Mouse (Mus musculus) kidney, embryonic 16.5 days (tissue): ENCODE data around the gene Ncoa5. TPM values are rescaled to one million over a fixed set of nuclear protein-coding genes. Genes with fewer than 3 reads are reported as not detected.

ENCODE experiments used
- ATAC-seq: fragments of 200-750 bp; cut with Nextera tagmentation; 2 replicates; pipeline ENCODE4 v1.8.0; 2017; ENCODE audit warnings: moderate TSS enrichment; ENCODE audit not compliant: low FRiP score, low TSS enrichment
- H3K27ac ChIP-seq: fragments of 300-500 bp; sonication (generic); 2 replicates; pipeline ENCODE4 v1.5.1; 2014; ENCODE audit warnings: low read length
- H3K27me3 ChIP-seq: fragments of 300-500 bp; sonication (generic); 2 replicates; pipeline ENCODE4 v1.6.1; 2014; ENCODE audit warnings: low read length, control low read depth, mixed read lengths; ENCODE audit not compliant: insufficient read depth
- H3K36me3 ChIP-seq: fragments of 300-500 bp; sonication (generic); 2 replicates; pipeline ENCODE4 v1.6.1; 2014; ENCODE audit warnings: low read length, control low read depth, mixed read lengths; ENCODE audit not compliant: insufficient read depth
- H3K4me1 ChIP-seq: fragments of 300-500 bp; sonication (generic); 2 replicates; pipeline ENCODE4 v1.6.1; 2014; ENCODE audit warnings: low read length, control low read depth, mixed read lengths; ENCODE audit not compliant: insufficient read depth
- H3K4me2 ChIP-seq: fragments of 300-500 bp; sonication (generic); replicated peaks from 2 replicates; pipeline ENCODE4 v1.6.1; 2014; ENCODE audit warnings: low read depth, low read length
- H3K4me3 ChIP-seq: fragments of 300-500 bp; sonication (generic); 2 replicates; pipeline ENCODE4 v1.5.1; 2014; ENCODE audit warnings: mild to moderate bottlenecking, low read length
- H3K9ac ChIP-seq: fragments of 300-500 bp; sonication (generic); replicated peaks from 2 replicates; pipeline ENCODE4 v1.6.1; 2014; ENCODE audit warnings: low read length
- H3K9me3 ChIP-seq: fragments of 300-500 bp; sonication (generic); 2 replicates; pipeline ENCODE4 v1.6.1; 2016; ENCODE audit warnings: low read length, control low read depth
- WGBS: fragments of 180-500 bp; shearing (Covaris S2); extraction: QIAGEN DNeasy Blood & Tissue Kit; methylation state at CpG from one replicate; pipeline ENCODE4 v1.1.7; 2014; 5-methylcytosine and 5-hydroxymethylcytosine counted together
- polyA plus RNA-seq: library from polyadenylated mRNA; unstranded; fragments of >200 nt; fragmentation: Nextera tagmentation; extraction: Ambion mirVana; gene quantifications from 2 replicates; pipeline ENCODE4 v1.2.1, GENCODE M21; 2015

Gene Ncoa5
- polyA plus RNA-seq, 1 experiment from 2014 or later = 69.8 TPM

GRCm38 (mm10) chr2:165051566-165051965 lies 16.9 kb upstream of the Ncoa5 start:
- H3K27ac ChIP-seq = no peak overlapping the region
- no peak overlapping the region for H3K9ac ChIP-seq
- WGBS = 56% methylated on average over 11 of the region's 11 CpGs
- no peak for ATAC-seq
- H3K9me3 ChIP-seq = no peaks in the 10 kb centered on the region
- no peak overlapping the region for H3K4me2 ChIP-seq
- H3K4me1 ChIP-seq = peaks cover 6% of the 10 kb centered on the region
- H3K36me3 ChIP-seq = no peaks in the 10 kb centered on the region
- no peak overlapping the region for H3K4me3 ChIP-seq
- peaks cover 5% of the 10 kb centered on the region; the same call in 1 of the 2 replicates for H3K27me3 ChIP-seq

- 80% methylated on average over 18 of the region's 18 CpGs for WGBS
- H3K4me1 ChIP-seq = peaks cover under 1% of the 10 kb centered on the region
- H3K4me3 ChIP-seq = no peak overlapping the region
- no peak overlapping the region for H3K4me2 ChIP-seq
- no peak for ATAC-seq
- H3K9me3 ChIP-seq = no peaks in the 10 kb centered on the region
- 0 out of 2 replicates have a peak, but pooled peaks cover 3% of the 10 kb centered on the region for H3K27me3 ChIP-seq
- H3K9ac ChIP-seq = no peak overlapping the region
- no peaks in the 10 kb centered on the region for H3K36me3 ChIP-seq
- H3K27ac ChIP-seq = no peak overlapping the region
Observed at GRCm38 (mm10) chr2:165050826-165051548, 16.3 kb upstream of the Ncoa5 start.

- Histone ChIP-seq H3K27me3 (0 out of 2 replicates have a peak, but pooled peaks cover 3% of the 10 kb centered on the region), H3K27ac (no peak overlapping the region), H3K36me3 (no peaks in the 10 kb centered on the region), H3K4me1 (no peaks in the 10 kb centered on the region), H3K4me2 (no peak overlapping the region), H3K4me3 (no peak overlapping the region), H3K9ac (no peak overlapping the region), H3K9me3 (no peaks in the 10 kb centered on the region)
- WGBS = 62% methylated on average over 5 of the region's 5 CpGs
- no peak for ATAC-seq
Observed at GRCm38 (mm10) chr2:165049044-165049443, 14.4 kb upstream of the Ncoa5 start.

DNA sequence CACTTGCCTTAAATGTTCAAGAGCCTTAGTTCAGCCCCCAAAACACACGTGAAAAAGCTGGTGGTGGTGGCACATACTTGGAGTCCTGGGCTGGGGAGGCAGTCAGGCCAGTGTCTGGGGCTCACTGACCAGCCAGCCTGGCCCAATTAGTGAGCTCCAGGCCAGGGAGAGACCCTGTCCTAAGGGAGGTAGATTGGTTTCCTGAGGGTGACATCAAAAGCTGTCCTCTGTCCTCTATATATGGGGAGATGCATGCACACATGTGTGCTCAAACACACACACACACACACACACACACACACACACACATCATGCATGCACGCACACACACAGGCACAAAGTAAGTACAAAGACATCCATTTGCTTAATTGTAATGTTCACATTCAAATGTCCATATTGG lies 9.1 kb upstream of the Ncoa5 start:
- Histone ChIP-seq H3K9ac (no peak overlapping the region), H3K27me3 (no peaks in the 10 kb centered on the region; the same call in 1 of the 2 replicates), H3K9me3 (no peaks in the 10 kb centered on the region), H3K27ac (no peak overlapping the region), H3K4me2 (no peak overlapping the region), H3K36me3 (no peaks in the 10 kb centered on the region), H3K4me1 (no peaks in the 10 kb centered on the region), H3K4me3 (no peak overlapping the region)
- 54% methylated on average over 2 of the region's 2 CpGs for WGBS
- no peak for ATAC-seq

DNA sequence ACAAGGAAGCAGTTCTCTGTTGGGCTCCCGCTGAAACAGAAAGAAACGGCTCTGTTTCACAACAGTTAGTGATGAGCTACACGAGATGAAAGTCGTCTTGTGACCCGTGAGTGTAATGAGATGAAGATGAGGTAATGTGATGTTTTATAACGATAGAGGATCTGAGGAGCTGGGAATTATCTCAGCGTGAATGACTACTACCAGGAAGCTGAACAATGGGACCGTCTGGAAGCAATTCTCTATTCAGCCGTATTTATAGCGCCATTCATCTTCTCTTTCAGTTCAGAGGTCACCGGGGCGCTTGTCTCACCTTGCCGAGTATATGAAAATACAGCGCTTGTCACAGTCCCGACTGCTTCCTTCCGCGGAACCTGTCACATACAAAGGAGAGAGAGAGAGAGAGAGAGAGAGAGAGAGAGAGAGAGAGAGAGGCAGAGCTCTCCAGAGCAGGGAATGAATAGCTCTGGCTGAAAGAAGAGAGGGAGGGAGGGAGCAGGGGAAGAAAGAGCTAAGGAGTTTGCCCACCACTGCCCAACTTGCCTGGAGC lies 8.5 kb upstream of the Ncoa5 start:
- no peaks in the 10 kb centered on the region for H3K9me3 ChIP-seq
- H3K4me2 ChIP-seq = peak overlapping the region; percentile 26; the same call in 1 of the 2 replicates
- no peak overlapping the region for H3K4me3 ChIP-seq
- no peaks in the 10 kb centered on the region for H3K4me1 ChIP-seq
- 5% methylated on average over 17 of the region's 17 CpGs for WGBS
- H3K27ac ChIP-seq = no peak overlapping the region
- H3K27me3 ChIP-seq = no peaks in the 10 kb centered on the region; the same call in 1 of the 2 replicates
- no peak for ATAC-seq
- H3K9ac ChIP-seq = no peak overlapping the region
- no peaks in the 10 kb centered on the region for H3K36me3 ChIP-seq

DNA sequence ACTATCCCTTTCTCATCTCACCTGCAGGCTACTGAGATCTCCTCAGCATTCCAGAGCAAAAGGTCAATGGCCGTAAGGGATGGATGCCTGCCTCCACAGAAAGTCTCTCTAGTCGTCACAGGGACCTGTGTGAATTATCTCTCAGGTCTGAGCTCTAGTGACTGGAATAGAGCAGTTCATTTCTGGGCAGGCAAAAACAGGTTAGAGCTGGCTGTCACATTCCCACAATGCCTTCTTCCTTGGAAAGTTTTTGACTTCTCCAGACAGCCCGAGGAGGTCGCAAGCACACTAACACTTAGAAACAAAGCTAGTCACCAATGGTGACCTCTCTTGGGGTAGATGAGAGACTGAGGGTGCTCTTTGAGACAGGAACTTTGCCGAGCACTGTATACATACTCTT lies 7.5 kb upstream of the Ncoa5 start:
- no peaks in the 10 kb centered on the region for H3K4me1 ChIP-seq
- no peaks in the 10 kb centered on the region for H3K9me3 ChIP-seq
- no peak overlapping the region for H3K4me3 ChIP-seq
- no peaks in the 10 kb centered on the region; the same call in 1 of the 2 replicates for H3K27me3 ChIP-seq
- no peak overlapping the region for H3K9ac ChIP-seq
- no peak for ATAC-seq
- no peak overlapping the region for H3K4me2 ChIP-seq
- 64% methylated on average over 5 of the region's 5 CpGs for whole genome bisulfite sequencing
- H3K36me3 ChIP-seq = no peaks in the 10 kb centered on the region
- no peak overlapping the region for H3K27ac ChIP-seq

DNA sequence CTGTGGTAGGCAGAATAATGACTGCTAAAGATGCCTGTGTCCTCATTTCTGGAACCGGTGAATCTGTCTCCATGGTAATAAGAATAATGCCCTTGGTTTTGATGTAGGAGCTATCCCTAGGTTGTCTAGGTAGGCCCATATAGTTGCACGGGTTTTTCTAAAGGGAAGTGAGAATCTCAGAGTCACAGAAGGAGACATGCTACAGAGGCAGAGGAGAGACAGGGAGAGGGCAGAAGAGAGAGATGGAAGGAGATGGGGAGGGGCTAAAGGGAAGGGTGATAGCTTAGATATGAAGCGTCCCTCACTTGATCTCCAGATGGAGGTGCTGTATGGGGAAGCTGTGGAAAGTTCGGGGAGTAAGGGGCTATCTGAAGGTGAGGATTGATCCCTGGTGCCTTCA lies 2.7 kb upstream of the Ncoa5 start:
- H3K4me1 ChIP-seq = peaks cover 18% of the 10 kb centered on the region
- no peaks in the 10 kb centered on the region for H3K9me3 ChIP-seq
- no peak overlapping the region for H3K4me2 ChIP-seq
- H3K27ac ChIP-seq = no peak overlapping the region
- H3K27me3 ChIP-seq = no peaks in the 10 kb centered on the region; the same call in 1 of the 2 replicates
- WGBS = 70% methylated on average over 4 of the region's 4 CpGs
- no peak for ATAC-seq
- no peak overlapping the region for H3K4me3 ChIP-seq
- no peaks in the 10 kb centered on the region for H3K36me3 ChIP-seq
- no peak overlapping the region for H3K9ac ChIP-seq

DNA sequence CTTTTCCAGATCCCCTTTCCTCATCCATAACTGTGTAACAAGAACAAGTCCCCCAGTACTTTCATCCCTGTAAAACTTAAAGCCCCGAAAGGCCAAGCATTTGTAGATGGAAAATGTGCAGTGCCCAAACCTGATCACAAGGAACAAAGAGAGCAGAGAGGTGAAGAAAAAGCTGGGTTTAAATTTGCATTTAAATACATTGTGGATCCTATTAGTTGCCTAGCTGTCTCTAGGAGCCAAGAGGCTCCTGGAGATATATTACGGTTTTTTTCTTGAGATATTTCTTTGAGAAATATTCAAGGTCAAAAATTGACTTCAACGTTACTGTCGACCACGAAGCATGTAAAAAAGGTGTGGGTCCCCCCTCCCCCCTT lies 378 bp upstream of the Ncoa5 start:
- 47% methylated on average over 5 of the region's 5 CpGs for WGBS
- Histone ChIP-seq H3K9me3 (no peaks in the 10 kb centered on the region), H3K9ac (peak overlapping the region; percentile 57; the same call in 1 of the 2 replicates), H3K27me3 (no peaks in the 10 kb centered on the region), H3K4me2 (peak overlapping the region; percentile 58), H3K4me1 (peaks cover 22% of the 10 kb centered on the region), H3K27ac (no peak overlapping the region), H3K4me3 (peak overlapping the region; percentile 87), H3K36me3 (no peaks in the 10 kb centered on the region)
- ATAC-seq = no peak

GRCm38 (mm10) chr2:165033306-165033705 lies 1.4 kb downstream of the Ncoa5 start:
- H3K9me3 ChIP-seq = no peaks in the 10 kb centered on the region
- no peaks in the 10 kb centered on the region for H3K36me3 ChIP-seq
- peak overlapping the region; percentile 87 for H3K4me3 ChIP-seq
- peak overlapping the region; percentile 58 for H3K4me2 ChIP-seq
- WGBS = 34% methylated on average over 6 of the region's 6 CpGs
- peak overlapping the region; percentile 91 for H3K9ac ChIP-seq
- H3K4me1 ChIP-seq = peaks cover 22% of the 10 kb centered on the region
- no peak overlapping the region for H3K27ac ChIP-seq
- ATAC-seq = no peak
- no peaks in the 10 kb centered on the region for H3K27me3 ChIP-seq

DNA sequence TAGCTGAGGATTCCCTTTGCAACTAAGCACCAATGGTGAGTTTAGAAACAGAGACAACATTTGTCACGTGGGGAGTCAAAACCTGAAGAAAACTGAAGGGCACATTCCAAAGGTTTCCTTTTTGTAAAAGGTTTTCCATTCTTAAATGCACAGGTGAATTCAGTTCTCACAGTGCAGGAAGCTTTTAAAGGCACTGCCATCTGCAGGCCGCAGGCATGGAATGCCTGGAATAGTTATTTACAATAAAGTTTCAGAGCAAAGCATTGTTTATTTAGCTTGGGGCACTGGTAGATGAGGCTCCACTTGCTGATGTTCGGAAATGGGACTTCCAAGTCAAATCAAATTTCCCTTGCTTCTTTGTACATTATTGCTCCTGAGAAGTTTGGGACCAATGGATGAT lies 2.1 kb downstream of the Ncoa5 start:
- peaks cover 22% of the 10 kb centered on the region for H3K4me1 ChIP-seq
- H3K9ac ChIP-seq = 0 out of 2 replicates have a peak overlapping the region, but pooled peaks have one; percentile 16
- no peak overlapping the region for H3K4me3 ChIP-seq
- no peak for ATAC-seq
- no peaks in the 10 kb centered on the region for H3K36me3 ChIP-seq
- no peak overlapping the region for H3K27ac ChIP-seq
- 41% methylated on average over 3 of the region's 3 CpGs for WGBS
- 0 out of 2 replicates have a peak overlapping the region, but pooled peaks have one; percentile 12 for H3K4me2 ChIP-seq
- H3K27me3 ChIP-seq = no peaks in the 10 kb centered on the region
- no peaks in the 10 kb centered on the region for H3K9me3 ChIP-seq
